Mouse (Mus musculus) adipocyte (in vitro differentiated cells): ENCODE results near the gene Angel2.
A peak's percentile ranks its signal among the peaks of the same experiment; 100 is the strongest.

Experiments used
- DNase-seq: peaks from one replicate; pipeline ENCODE4 v3.0.0-alpha.2; 2016; ENCODE audit warnings: low spot score

Angel2 gene

DNA sequence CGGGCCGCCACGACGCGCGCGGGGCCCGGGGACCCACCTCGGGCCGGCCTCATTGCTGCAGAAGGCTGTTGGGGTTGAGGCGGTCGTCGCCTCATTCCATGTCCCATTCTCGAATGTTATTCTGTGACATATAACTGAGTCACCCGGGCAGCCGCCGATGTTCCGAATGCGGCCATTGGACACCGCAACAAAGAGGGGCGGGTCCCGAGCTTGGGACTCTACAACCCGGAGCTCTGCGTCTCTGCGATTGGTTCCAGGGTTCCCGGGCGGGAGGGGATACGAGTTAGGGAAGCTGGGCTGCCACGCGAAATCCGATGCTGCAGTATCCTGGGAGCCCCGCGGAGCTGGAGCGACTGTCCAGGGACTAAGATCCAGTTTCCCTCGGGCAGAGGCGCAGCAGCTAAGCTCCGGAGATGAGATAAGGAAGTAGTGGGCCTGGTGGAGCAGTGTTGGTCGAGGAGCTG lies 54.2 kb downstream of the Angel2 start, which contains the start of gene Vash2:
Vash2 (minus strand) TSS at position 197 of the 464 bp plus-strand sequence.
- peak; percentile 45 for DNase-seq

DNA sequence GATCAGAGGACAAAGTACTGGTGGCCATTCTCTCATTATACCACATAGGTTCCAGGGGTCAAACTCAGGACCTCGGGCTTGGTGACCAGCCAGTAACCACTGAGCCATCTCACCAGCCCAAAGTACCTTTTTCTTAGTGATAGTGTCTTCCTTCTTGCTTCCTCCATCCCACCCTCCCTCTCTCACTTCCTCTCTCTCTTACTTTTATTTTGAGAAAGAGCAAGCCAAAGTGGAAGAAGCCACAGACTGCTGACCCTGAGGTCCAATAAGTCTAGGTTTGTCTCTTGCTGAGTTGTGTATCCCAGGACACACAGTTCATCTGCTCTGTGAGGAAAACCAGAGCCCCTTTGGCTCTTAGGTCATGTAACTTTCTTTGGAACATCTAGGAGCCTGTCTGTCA lies 55.6 kb downstream of the Angel2 start:
- DNase-seq: no peak

DNA sequence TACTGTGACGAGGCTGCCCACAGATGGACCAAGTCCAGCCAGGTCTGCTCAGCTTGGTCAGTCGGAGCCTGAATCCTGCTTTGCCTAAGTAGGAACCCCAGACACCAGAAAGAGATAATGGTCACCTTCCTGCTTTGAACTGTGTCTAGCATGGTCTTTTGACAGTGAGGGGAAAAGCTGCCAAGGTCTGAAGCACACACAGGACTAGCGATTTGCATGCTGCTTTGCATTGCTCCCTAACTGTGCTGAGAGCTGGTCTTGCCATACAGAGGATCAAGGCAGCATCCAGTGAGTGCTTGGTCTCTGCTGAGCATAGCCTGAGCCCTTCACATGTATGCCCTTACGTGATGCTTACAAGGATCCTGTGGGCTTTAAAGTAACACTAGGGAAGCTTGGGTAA lies 56.5 kb downstream of the Angel2 start:
- no peak for DNase-seq

DNA sequence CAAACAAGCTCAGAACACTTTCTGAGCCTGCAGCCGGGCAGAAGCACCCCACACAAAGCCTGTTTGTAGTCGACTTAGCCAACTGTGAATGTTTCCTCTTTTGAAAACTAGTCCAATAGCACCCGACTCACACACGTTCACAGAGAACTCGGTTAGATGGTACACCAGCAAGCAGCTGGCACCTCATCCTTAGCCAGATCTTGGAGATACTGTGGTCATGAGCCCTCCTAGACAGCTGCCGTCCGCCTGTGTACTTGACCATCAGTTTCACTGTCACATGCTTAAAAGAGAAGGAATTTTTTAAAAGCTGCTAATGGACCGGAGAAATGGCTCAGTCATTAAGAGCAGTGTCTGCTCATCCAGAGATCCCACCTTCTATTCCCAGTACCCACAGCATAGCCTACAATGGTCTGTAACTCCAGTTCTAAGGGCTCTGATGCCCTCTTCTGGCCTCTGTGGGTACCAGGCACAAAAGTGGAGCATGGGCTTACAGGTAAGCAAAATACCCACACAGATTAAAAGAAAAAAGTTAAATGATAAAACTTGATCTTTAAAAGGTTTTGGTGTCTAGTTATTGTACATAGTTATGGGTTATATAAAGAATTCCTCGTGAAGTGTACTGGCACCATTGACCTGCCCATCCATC lies 64.6 kb downstream of the Angel2 start:
- no peak for DNase-seq

DNA sequence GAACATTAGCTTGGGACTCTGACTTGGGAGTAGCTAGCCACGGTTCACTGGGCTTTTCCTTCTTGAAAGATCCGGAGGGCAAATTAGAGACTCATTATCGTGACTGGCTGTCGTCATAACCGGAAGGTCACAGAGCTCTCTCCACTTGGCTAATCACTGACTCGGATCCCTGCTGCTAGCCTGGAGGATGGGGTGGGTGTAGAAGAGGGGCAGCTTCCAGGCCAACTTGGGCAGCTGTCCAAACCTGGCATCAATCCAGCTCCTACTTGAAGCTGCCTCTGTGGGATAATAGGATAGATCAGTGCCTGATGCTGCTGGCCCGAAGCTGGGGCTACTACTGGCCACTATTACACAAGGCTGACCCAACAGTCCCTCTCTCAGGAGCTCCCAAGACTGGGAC lies 70.6 kb downstream of the Angel2 start:
- DNase-seq: peak; percentile 9

DNA sequence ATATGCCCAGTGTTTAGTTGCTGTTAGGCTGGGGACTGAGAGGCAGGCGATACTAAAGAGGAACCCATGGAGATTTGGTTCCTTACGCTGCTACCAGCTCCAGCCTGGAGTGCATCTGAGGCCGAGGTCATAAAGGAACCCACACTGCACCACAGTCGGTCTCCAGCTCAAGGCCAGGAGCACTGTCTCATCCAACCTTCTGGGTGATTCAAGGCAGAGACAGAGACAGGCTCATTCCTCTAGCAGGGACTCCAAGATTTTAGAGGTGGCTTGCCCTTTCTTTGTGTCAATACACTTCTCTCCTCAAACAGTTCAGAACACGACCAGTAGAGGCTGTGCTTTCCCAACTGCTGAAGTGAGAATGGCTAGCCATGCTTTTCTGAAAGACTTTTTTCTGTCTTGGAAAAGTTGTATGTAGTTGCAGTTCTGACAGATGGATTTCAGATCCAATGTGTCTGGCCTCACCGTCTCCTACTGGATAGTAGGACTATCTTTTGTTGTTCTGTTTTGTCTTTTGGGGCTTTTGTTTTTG lies 71.5 kb downstream of the Angel2 start:
- peak; percentile 22 for DNase-seq
